Mouse (Mus musculus) midbrain, postnatal 0 days (tissue): ENCODE measurements at regions not wholly inside any gene's neighbourhood (a gene's known extent, or its start where the extent isn't known, plus 50 kb on each side); places are given as distances from the start of the nearest gene placed in this dataset.
A peak's percentile ranks its signal among the peaks of the same experiment; 100 is the strongest.

Source experiments
- ATAC-seq: fragments of 200-750 bp; cut with Nextera tagmentation; 2 replicates; pipeline ENCODE4 v1.8.0; 2017; ENCODE audit warnings: moderate number of reproducible peaks, mild to moderate bottlenecking, moderate TSS enrichment, moderate library complexity; ENCODE audit not compliant: low FRiP score
- DNase-seq: peaks from one replicate; pipeline ENCODE4 v3.0.0-alpha.2; 2015; ENCODE audit warnings: low spot score
- H3K27ac ChIP-seq: fragments of 300-500 bp; sonication (generic); 2 replicates; pipeline ENCODE4 v1.5.1; 2014; ENCODE audit warnings: low read depth, mild to moderate bottlenecking, low read length, mixed read lengths
- H3K27me3 ChIP-seq: fragments of 300-500 bp; sonication (generic); 2 replicates; pipeline ENCODE4 v1.6.1; 2014; ENCODE audit warnings: low read length, control low read depth, mixed read lengths; ENCODE audit not compliant: insufficient read depth
- H3K36me3 ChIP-seq: fragments of 300-500 bp; sonication (generic); 2 replicates; pipeline ENCODE4 v1.6.1; 2014; ENCODE audit warnings: low read length, control low read depth, mixed read lengths; ENCODE audit not compliant: insufficient read depth
- H3K4me1 ChIP-seq: fragments of 300-500 bp; sonication (generic); 2 replicates; pipeline ENCODE4 v1.6.1; 2014; ENCODE audit warnings: mild to moderate bottlenecking, control low read depth, antibody characterized with exemption, low read length, mixed read lengths; ENCODE audit not compliant: insufficient read depth
- H3K4me2 ChIP-seq: fragments of 300-500 bp; sonication (generic); 2 replicates; pipeline ENCODE4 v1.6.1; 2014; ENCODE audit warnings: low read depth, mild to moderate bottlenecking, low read length, mixed read lengths; ENCODE audit not compliant: poor library complexity, severe bottlenecking
- H3K4me3 ChIP-seq: fragments of 300-500 bp; sonication (generic); 2 replicates; pipeline ENCODE4 v1.5.1; 2014; ENCODE audit warnings: low read depth, mild to moderate bottlenecking, low read length, moderate library complexity
- H3K9ac ChIP-seq: fragments of 300-500 bp; sonication (generic); replicated peaks from 2 replicates; pipeline ENCODE4 v1.6.1; 2014; ENCODE audit warnings: mild to moderate bottlenecking, low read length, moderate library complexity, mixed read lengths; ENCODE audit not compliant: poor library complexity, severe bottlenecking
- H3K9me3 ChIP-seq: fragments of 300-500 bp; sonication (generic); 2 replicates; pipeline ENCODE4 v1.6.1; 2016; ENCODE audit warnings: low read length, control low read depth
- CTCF ChIP-seq: IDR thresholded peaks from 2 replicates; pipeline ENCODE4 v1.5.1; 2016; ENCODE audit warnings: antibody characterized with exemption, mild to moderate bottlenecking
- WGBS: fragments of 180-500 bp; shearing (Covaris S2); extraction: QIAGEN DNeasy Blood & Tissue Kit; methylation state at CpG from one replicate; pipeline ENCODE4 v1.1.7; 2014; 5-methylcytosine and 5-hydroxymethylcytosine counted together

DNA sequence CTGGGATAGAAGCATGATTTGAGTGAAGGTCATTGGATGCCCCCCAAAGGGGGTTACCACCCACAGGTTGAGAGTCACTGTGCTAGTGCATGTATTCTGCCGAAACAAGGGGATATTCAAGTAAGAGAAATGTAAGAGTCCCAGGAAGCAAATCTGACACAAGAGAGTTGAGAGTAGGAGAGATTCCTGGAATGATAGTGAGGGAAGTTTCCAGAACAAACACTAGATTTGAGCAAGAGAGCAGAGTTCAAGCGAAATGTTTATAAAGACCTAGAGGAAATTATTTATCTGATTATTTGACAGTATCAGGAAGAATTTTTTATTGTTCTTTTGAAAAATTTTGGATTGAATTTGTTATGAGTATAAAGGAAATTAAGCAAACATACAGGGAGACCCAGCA is 189.0 kb upstream of the Sash1 start:
- DNase-seq: no peak
- no peaks in the 10 kb centered on the region for H3K9me3 ChIP-seq
- H3K4me2 ChIP-seq: no peak overlapping the region
- no peak for TF ChIP-seq CTCF
- H3K27me3 ChIP-seq: no peaks in the 10 kb centered on the region
- WGBS: 89% methylated on average over 2 of the region's 2 CpGs
- no peak overlapping the region for H3K4me3 ChIP-seq
- no peak overlapping the region for H3K9ac ChIP-seq
- H3K27ac ChIP-seq: no peak overlapping the region
- ATAC-seq: no peak
- no peaks in the 10 kb centered on the region for H3K4me1 ChIP-seq
- H3K36me3 ChIP-seq: no peaks in the 10 kb centered on the region

DNA sequence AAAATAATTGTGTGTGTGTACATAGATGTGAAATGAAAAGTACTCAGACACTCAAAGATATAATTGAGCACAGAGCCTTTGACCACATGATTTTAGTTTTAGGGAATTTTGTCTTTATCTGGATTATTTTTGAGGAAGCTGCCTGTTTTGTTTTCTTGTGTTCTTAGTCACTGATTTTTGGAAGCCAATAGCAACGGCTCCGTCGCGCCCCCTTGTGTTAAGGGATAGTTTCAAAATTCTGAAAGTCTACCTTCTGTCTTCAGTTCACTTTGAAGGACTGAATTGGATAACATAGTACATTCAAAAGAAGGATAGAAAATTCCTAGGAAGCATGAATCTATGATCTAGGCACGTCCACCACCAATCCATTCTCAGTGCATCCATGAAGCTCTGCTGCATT is 185.8 kb upstream of the Sash1 start:
- peak; percentile 61 for TF ChIP-seq CTCF
- Histone ChIP-seq H3K36me3 (no peaks in the 10 kb centered on the region), H3K27me3 (no peaks in the 10 kb centered on the region), H3K4me3 (no peak overlapping the region), H3K4me1 (no peaks in the 10 kb centered on the region), H3K27ac (no peak overlapping the region), H3K4me2 (no peak overlapping the region), H3K9ac (no peak overlapping the region), H3K9me3 (no peaks in the 10 kb centered on the region)
- ATAC-seq (no peak), DNase-seq (no peak)
- 26% methylated on average over 5 of the region's 5 CpGs for WGBS

DNA sequence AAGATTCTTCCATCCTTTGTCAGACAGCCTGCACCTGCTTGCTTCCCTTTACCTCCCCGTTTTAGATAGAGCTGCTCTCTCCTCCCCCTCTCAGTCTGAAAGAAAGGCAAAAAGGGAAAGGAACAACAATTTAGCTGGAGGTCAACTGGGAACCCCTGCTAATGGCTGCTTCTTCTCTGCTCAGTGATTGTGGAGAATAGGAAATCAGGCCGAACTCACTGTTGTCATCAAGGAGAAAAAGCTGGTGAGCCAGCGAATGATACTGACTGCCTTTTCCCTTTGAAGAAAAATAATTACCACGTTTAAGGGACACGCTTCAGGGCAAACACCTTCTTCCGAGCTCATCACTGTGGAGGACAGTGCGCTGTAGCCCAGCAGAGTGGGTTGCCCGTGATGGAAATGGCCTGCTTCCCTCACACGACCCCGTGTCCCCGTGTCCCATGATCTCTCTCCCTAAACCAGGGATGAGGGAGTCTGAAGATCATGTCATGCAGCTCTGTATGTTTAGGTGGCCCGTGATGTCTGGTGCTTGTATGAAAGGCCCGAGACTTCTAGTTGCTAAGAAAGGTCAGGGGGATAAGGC is 183.8 kb upstream of the Sash1 start:
- ATAC-seq (no peak), DNase-seq (no peak)
- 65% methylated on average over 13 of the region's 13 CpGs for WGBS

DNA sequence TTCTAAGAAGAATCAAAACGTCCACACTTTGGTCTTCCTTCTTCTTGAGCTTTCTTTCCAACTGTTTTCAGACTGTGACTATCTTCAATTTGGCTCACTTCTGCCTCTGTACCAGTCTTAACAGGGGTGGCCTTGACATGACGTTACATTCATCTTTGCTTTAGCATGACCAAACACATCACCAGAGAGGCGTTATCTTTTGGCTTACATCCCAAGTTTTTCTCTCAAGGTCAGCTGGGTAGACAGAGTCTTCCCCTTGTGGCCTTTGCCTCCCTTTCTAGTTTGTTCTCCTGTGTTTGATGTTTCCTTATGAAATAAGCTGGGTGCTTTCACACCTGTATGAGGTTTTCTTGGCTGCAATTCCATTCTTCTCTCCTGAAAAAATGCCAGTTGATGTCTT is 180.7 kb upstream of the Sash1 start:
- ATAC-seq (no peak), DNase-seq (no peak)
- Histone ChIP-seq H3K4me2 (no peak overlapping the region), H3K27me3 (no peaks in the 10 kb centered on the region), H3K27ac (no peak overlapping the region), H3K36me3 (no peaks in the 10 kb centered on the region), H3K4me3 (no peak overlapping the region), H3K9ac (no peak overlapping the region), H3K9me3 (no peaks in the 10 kb centered on the region), H3K4me1 (no peaks in the 10 kb centered on the region)
- WGBS: 79% methylated on average over 3 of the region's 3 CpGs
- TF ChIP-seq CTCF: no peak

More for the DNA sequence above, 183.8 kb upstream of the Sash1 start:
- no peak for TF ChIP-seq CTCF
- Histone ChIP-seq H3K9ac (no peak overlapping the region), H3K27me3 (no peaks in the 10 kb centered on the region), H3K4me1 (no peaks in the 10 kb centered on the region), H3K4me2 (no peak overlapping the region), H3K9me3 (no peaks in the 10 kb centered on the region), H3K27ac (no peak overlapping the region), H3K36me3 (no peaks in the 10 kb centered on the region), H3K4me3 (no peak overlapping the region)

DNA sequence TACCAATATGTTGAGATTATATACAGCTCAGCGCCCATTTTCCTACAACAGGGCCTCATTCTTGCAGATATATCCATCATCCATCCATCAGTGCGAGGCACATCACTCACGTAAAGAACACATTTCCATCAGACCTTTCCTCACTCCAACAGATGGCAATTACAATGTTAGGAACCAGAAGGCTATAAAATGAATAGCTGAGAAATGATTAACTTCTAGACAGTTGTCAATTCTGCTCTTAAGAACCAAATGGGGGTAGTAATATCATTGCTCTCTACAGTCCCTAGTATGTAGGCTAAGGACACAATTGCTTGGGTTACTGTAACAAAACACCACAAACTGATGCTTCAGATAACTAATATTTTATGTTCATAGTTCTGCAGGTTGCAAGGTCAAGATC is 176.1 kb upstream of the Sash1 start:
- H3K9me3 ChIP-seq: no peaks in the 10 kb centered on the region
- WGBS: 95% methylated on average over 3 of the region's 3 CpGs
- no peaks in the 10 kb centered on the region for H3K4me1 ChIP-seq
- H3K27ac ChIP-seq: no peak overlapping the region
- no peaks in the 10 kb centered on the region for H3K27me3 ChIP-seq
- H3K4me2 ChIP-seq: no peak overlapping the region
- no peaks in the 10 kb centered on the region for H3K36me3 ChIP-seq
- DNase-seq (no peak), ATAC-seq (no peak)
- no peak overlapping the region for H3K4me3 ChIP-seq
- no peak for TF ChIP-seq CTCF
- H3K9ac ChIP-seq: no peak overlapping the region

DNA sequence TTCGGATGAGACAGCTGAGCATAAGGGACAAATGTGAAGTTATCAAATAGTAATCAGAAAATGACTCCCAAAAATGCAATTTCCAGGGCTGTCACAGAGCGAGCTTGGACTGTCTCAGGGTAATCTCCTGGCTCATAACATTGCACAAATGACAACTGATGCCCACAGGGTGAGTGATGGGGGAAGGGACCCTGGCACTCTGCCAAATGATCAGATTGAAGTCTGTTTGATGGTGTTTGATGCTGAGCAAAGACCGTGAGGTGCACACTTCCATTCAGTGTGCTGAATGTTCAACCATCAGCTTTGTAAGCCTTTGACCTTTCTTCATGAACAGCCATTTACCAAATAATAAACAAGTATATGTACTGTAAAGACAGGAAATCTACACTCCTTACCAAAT is 169.4 kb upstream of the Sash1 start:
- H3K27ac ChIP-seq: no peak overlapping the region
- ATAC-seq: no peak
- no peaks in the 10 kb centered on the region for H3K9me3 ChIP-seq
- TF ChIP-seq CTCF: no peak
- no peaks in the 10 kb centered on the region; the same call in 1 of the 2 replicates for H3K4me1 ChIP-seq
- peak; percentile 30 for DNase-seq
- no peak overlapping the region for H3K4me2 ChIP-seq
- H3K36me3 ChIP-seq: no peaks in the 10 kb centered on the region
- H3K4me3 ChIP-seq: no peak overlapping the region
- WGBS: 64% methylated on average over 3 of the region's 3 CpGs
- no peak overlapping the region for H3K9ac ChIP-seq
- H3K27me3 ChIP-seq: no peaks in the 10 kb centered on the region
